Mouse (Mus musculus) hindbrain, postnatal 0 days (tissue): ENCODE data around the gene Lrrc43. TPM values are rescaled to one million over a fixed set of nuclear protein-coding genes. Genes with fewer than 3 reads are reported as not detected.
A peak's percentile ranks its signal among the peaks of the same experiment; 100 is the strongest.

Experiments used
- ATAC-seq: fragments of 200-750 bp; cut with Nextera tagmentation; 2 replicates; pipeline ENCODE4 v1.8.0; 2017; ENCODE audit warnings: mild to moderate bottlenecking, moderate TSS enrichment, moderate library complexity
- DNase-seq: peaks from one replicate; pipeline ENCODE4 v3.0.0-alpha.2; 2015; ENCODE audit warnings: low spot score
- H3K27ac ChIP-seq: fragments of 300-500 bp; sonication (generic); 2 replicates; pipeline ENCODE4 v1.5.1; 2014; ENCODE audit warnings: mild to moderate bottlenecking
- H3K27me3 ChIP-seq: fragments of 300-500 bp; sonication (generic); 2 replicates; pipeline ENCODE4 v1.6.1; 2014; ENCODE audit warnings: low read length, mixed read lengths; ENCODE audit not compliant: insufficient read depth
- H3K36me3 ChIP-seq: fragments of 300-500 bp; sonication (generic); 2 replicates; pipeline ENCODE4 v1.6.1; 2014; ENCODE audit warnings: low read length, mixed read lengths; ENCODE audit not compliant: insufficient read depth
- H3K4me1 ChIP-seq: fragments of 300-500 bp; sonication (generic); 2 replicates; pipeline ENCODE4 v1.6.1; 2014; ENCODE audit warnings: antibody characterized with exemption, low read length, mixed read lengths; ENCODE audit not compliant: insufficient read depth
- H3K4me2 ChIP-seq: fragments of 300-500 bp; sonication (generic); 2 replicates; pipeline ENCODE4 v1.6.1; 2014; ENCODE audit warnings: low read depth, mild to moderate bottlenecking, low read length, moderate library complexity, mixed read lengths
- H3K4me3 ChIP-seq: fragments of 300-500 bp; sonication (generic); 2 replicates; pipeline ENCODE4 v1.5.1; 2014; ENCODE audit warnings: low read length
- H3K9ac ChIP-seq: fragments of 300-500 bp; sonication (generic); replicated peaks from 2 replicates; pipeline ENCODE4 v1.6.1; 2014; ENCODE audit warnings: mild to moderate bottlenecking, low read length, moderate library complexity, mixed read lengths
- H3K9me3 ChIP-seq: fragments of 300-500 bp; sonication (generic); 2 replicates; pipeline ENCODE4 v1.6.1; 2016; ENCODE audit warnings: low read length, mixed read lengths
- CTCF ChIP-seq: IDR thresholded peaks from 2 replicates; pipeline ENCODE4 v1.5.1; 2016; ENCODE audit warnings: antibody characterized with exemption, control low read depth, low read depth
- WGBS: fragments of 180-500 bp; shearing (Covaris S2); extraction: QIAGEN DNeasy Blood & Tissue Kit; methylation state at CpG from one replicate; pipeline ENCODE4 v1.1.7; 2014; 5-methylcytosine and 5-hydroxymethylcytosine counted together
- polyA plus RNA-seq: library from polyadenylated mRNA; unstranded; fragments of >200 nt; fragmentation: Nextera tagmentation; extraction: Ambion mirVana; gene quantifications from 2 replicates; pipeline ENCODE4 v1.2.1, GENCODE M21; 2015
- total RNA-seq: library from RNA; depleted of rRNA; stranded (reverse); fragments of >200 nt; gene quantifications from 2 replicates; pipeline ENCODE4 v1.2.3, GENCODE M21; 2014; rRNA removed

Lrrc43 gene
- 0.10 TPM in 1 of 2 replicates, not detected in the other for total RNA-seq
- polyA plus RNA-seq = 0.88 and 0.98 TPM in 2 replicates

- H3K27ac ChIP-seq = no peak within 1 kb of the TSS
- peak within 1 kb of the TSS; percentile 56 for H3K4me2 ChIP-seq
- 6% methylated on average over 25 of the region's 25 CpGs for WGBS
- H3K27me3 ChIP-seq = no peaks in the 10 kb centered on the region
- no peaks in the 10 kb centered on the region for H3K9me3 ChIP-seq
- peak within 1 kb of the TSS; percentile 24 for H3K4me3 ChIP-seq
- no peaks in the 10 kb centered on the region for H3K36me3 ChIP-seq
- ATAC-seq (peak; percentile 76), DNase-seq (peak; percentile 71)
- peaks cover 7% of the 10 kb centered on the region; the same call in 1 of the 2 replicates for H3K4me1 ChIP-seq
- H3K9ac ChIP-seq = peak within 1 kb of the TSS; percentile 28; the same call in 1 of the 2 replicates
- no peak for TF ChIP-seq CTCF
Observed at GRCm38 (mm10) chr5:123489112-123489785, at the start of gene Lrrc43, which contains the start of gene Il31. Gene Lrrc43 (plus strand): TSS chr5:123489305. Gene Il31 (minus strand): TSS chr5:123489489.

GRCm38 (mm10) chr5:123439312-123439711, 49.8 kb upstream of the Lrrc43 start:
- no peak overlapping the region for H3K27ac ChIP-seq
- H3K27me3 ChIP-seq = no peaks in the 10 kb centered on the region
- DNase-seq = no peak
- peaks cover 22% of the 10 kb centered on the region; the same call in 1 of the 2 replicates for H3K36me3 ChIP-seq
- ATAC-seq = no peak
- TF ChIP-seq CTCF = no peak
- H3K4me3 ChIP-seq = no peak overlapping the region
- no peaks in the 10 kb centered on the region for H3K9me3 ChIP-seq
- no peak overlapping the region for H3K4me2 ChIP-seq
- H3K9ac ChIP-seq = no peak overlapping the region
- 0 out of 2 replicates have a peak, but pooled peaks cover 3% of the 10 kb centered on the region for H3K4me1 ChIP-seq
- 94% methylated on average over 1 of the region's 1 CpGs for WGBS

GRCm38 (mm10) chr5:123439941-123440340, 49.2 kb upstream of the Lrrc43 start:
- DNase-seq = peak; percentile 56
- ATAC-seq = no peak
- H3K9ac ChIP-seq = no peak overlapping the region
- 0 out of 2 replicates have a peak, but pooled peaks cover 3% of the 10 kb centered on the region for H3K4me1 ChIP-seq
- no peak overlapping the region for H3K27ac ChIP-seq
- H3K36me3 ChIP-seq = peaks cover 22% of the 10 kb centered on the region; the same call in 1 of the 2 replicates
- WGBS = 62% methylated on average over 4 of the region's 4 CpGs
- no peaks in the 10 kb centered on the region for H3K9me3 ChIP-seq
- no peak overlapping the region for H3K4me3 ChIP-seq
- peak; percentile 56 for TF ChIP-seq CTCF
- no peaks in the 10 kb centered on the region for H3K27me3 ChIP-seq
- H3K4me2 ChIP-seq = no peak overlapping the region

- ATAC-seq (no peak), DNase-seq (peak; percentile 65)
- H3K36me3 ChIP-seq = peaks cover 28% of the 10 kb centered on the region
- H3K4me3 ChIP-seq = no peak overlapping the region
- WGBS = 47% methylated on average over 4 of the region's 4 CpGs
- no peak overlapping the region for H3K27ac ChIP-seq
- TF ChIP-seq CTCF = peak; percentile 62
- 0 out of 2 replicates have a peak, but pooled peaks cover 3% of the 10 kb centered on the region for H3K4me1 ChIP-seq
- no peak overlapping the region for H3K4me2 ChIP-seq
- H3K27me3 ChIP-seq = no peaks in the 10 kb centered on the region
- no peak overlapping the region for H3K9ac ChIP-seq
- H3K9me3 ChIP-seq = no peaks in the 10 kb centered on the region
Observed at GRCm38 (mm10) chr5:123440664-123441063, 48.4 kb upstream of the Lrrc43 start.

DNA sequence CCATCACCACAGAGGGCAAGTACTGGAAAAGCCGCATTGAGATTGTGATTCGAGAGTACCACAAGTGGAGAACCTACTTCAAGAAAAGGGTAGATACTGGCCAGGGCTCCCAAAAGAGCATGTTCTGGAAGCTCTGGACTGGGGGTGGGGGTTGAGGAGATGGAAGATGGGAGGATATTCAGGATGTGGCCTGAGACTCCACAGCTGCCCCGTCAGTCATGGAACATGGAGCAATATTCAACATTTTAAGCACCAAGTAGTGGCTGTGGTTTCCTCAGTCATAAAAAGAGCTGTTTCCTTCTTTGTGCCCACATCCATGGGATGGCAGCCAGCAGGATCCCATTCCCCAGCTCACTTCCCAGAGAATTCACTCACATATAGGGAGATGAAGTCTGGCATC, 46.8 kb upstream of the Lrrc43 start:
- Histone ChIP-seq H3K4me2 (no peak overlapping the region), H3K27ac (no peak overlapping the region), H3K9me3 (no peaks in the 10 kb centered on the region), H3K36me3 (peaks cover 33% of the 10 kb centered on the region), H3K9ac (no peak overlapping the region), H3K4me3 (no peak overlapping the region), H3K4me1 (no peaks in the 10 kb centered on the region), H3K27me3 (no peaks in the 10 kb centered on the region)
- no peak for DNase-seq
- no peak for TF ChIP-seq CTCF
- no peak for ATAC-seq
- 94% methylated on average over 3 of the region's 3 CpGs for WGBS

- Histone ChIP-seq H3K4me3 (no peak overlapping the region), H3K27me3 (no peaks in the 10 kb centered on the region), H3K36me3 (peaks cover 45% of the 10 kb centered on the region), H3K27ac (no peak overlapping the region), H3K9ac (no peak overlapping the region), H3K4me2 (no peak overlapping the region), H3K9me3 (no peaks in the 10 kb centered on the region), H3K4me1 (no peaks in the 10 kb centered on the region)
- WGBS = 52% methylated on average over 4 of the region's 4 CpGs
- peak; percentile 92 for TF ChIP-seq CTCF
- peak; percentile 83 for DNase-seq
- peak; percentile 76 for ATAC-seq
Observed at GRCm38 (mm10) chr5:123444069-123444468, 45.0 kb upstream of the Lrrc43 start.

DNA sequence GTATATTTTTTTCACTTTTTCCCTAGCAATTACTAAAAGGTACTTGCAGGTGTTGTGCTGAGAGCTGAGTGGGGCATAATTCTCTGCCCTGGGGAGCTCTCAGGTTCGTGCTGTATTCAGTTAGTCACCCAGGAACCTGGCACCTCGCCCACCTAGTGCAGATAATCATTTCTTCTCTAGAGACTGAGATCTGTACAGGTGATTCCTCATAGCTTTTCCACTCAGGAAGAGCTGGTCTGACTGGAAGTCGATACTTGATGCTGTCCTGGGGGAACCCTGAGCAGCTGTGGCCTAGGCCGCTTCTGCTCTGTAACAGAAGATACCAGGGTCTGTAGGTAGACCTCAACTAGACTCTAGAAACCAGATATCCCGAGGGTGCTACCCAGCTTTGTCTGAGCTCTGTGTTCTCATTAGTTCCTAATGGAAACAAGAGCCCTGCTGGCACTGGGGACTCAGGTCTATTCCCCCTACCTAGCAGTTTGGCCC, 44.2 kb upstream of the Lrrc43 start:
- Histone ChIP-seq H3K27ac (no peak overlapping the region), H3K9me3 (no peaks in the 10 kb centered on the region), H3K4me3 (no peak overlapping the region), H3K9ac (no peak overlapping the region), H3K4me2 (no peak overlapping the region), H3K27me3 (no peaks in the 10 kb centered on the region), H3K36me3 (peaks cover 51% of the 10 kb centered on the region), H3K4me1 (no peaks in the 10 kb centered on the region)
- no peak for TF ChIP-seq CTCF
- 85% methylated on average over 5 of the region's 5 CpGs for WGBS
- DNase-seq = no peak
- no peak for ATAC-seq
